Mouse (Mus musculus) CD4-positive, CD25-positive, alpha-beta regulatory T cell, adult 4 months (primary cell): ENCODE data around the gene Hoxa7. TPM values are rescaled to one million over a fixed set of nuclear protein-coding genes. Genes with fewer than 3 reads are reported as not detected.
A peak's percentile ranks its signal among the peaks of the same experiment; 100 is the strongest.

ENCODE experiments used
- ATAC-seq: one replicate; pipeline ENCODE4 v1.8.0; 2017
- polyA plus RNA-seq, 2 experiments: library from polyadenylated mRNA; unstranded; fragments of 100-300 nt; shearing (Covaris generic); gene quantifications; one replicate each; pipeline ENCODE4 v1.2.1; 2017

Gene Hoxa7
- polyA plus RNA-seq, 2 experiments from 2014 or later: not detected

GRCm38 (mm10) chr6:52252775-52253376 lies 31.2 kb upstream of the Hoxa7 start:
- ATAC-seq: peak; percentile 17

DNA sequence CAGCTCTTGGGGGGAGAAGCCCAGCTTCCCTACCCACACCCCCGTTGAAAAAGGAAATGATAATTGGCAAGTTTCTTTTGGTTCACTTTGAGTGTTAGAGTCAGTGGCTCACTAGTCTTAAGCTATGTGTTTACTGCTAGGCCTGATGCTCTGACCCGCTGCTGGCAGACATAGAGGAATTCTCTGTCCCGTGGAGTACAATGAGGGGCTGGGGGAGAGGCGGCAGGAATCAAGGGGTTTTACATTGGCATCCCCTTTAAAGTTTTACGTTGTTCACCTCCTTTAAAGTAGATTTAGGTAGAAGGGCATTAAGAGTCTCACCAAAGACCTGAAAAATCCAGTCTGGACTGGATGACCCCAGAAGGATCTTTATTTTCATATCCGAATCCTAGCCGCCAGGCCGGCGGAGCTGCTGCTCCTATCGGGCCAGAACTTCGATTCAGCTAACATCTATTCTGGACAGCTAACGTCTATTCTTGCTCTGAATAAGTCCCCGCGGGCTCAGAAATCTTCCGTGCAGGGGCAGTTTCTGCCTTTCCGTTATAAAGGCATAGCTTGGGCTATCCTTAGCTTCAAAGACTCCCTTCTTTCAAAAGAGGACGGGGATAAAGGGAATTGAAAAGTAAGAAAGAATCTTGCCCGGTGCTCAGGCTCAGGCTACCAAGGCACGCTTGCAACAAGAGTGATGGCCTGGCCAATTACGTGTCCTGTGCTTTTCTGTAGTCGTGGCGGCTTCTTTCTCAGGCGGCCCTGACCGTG lies 30.5 kb upstream of the Hoxa7 start:
- ATAC-seq: no peak

- no peak for ATAC-seq
Measured at GRCm38 (mm10) chr6:52251177-52251879, 29.7 kb upstream of the Hoxa7 start.

DNA sequence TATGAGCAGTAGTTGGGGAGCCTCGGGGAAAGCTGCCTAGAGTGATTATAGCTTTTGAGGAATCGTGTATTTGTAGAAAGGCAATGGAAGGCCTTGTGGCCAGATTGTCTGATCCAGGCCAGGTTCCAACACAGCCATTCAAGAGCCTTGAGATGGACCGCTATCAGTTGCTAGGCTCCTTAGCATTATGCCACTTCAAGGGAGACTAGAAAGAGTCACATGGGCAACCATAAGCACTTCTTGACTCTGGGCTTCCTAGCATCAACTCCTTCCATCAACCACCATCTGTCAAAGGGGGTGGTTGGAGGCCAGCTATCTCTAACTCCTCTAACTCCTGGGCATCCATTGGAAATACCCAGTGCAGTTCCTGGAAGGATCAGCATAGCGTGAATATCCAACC lies 28.2 kb upstream of the Hoxa7 start:
- ATAC-seq: no peak

GRCm38 (mm10) chr6:52249415-52249738 lies 27.7 kb upstream of the Hoxa7 start:
- no peak for ATAC-seq

GRCm38 (mm10) chr6:52248638-52249414 lies 27.2 kb upstream of the Hoxa7 start:
- ATAC-seq: no peak

DNA sequence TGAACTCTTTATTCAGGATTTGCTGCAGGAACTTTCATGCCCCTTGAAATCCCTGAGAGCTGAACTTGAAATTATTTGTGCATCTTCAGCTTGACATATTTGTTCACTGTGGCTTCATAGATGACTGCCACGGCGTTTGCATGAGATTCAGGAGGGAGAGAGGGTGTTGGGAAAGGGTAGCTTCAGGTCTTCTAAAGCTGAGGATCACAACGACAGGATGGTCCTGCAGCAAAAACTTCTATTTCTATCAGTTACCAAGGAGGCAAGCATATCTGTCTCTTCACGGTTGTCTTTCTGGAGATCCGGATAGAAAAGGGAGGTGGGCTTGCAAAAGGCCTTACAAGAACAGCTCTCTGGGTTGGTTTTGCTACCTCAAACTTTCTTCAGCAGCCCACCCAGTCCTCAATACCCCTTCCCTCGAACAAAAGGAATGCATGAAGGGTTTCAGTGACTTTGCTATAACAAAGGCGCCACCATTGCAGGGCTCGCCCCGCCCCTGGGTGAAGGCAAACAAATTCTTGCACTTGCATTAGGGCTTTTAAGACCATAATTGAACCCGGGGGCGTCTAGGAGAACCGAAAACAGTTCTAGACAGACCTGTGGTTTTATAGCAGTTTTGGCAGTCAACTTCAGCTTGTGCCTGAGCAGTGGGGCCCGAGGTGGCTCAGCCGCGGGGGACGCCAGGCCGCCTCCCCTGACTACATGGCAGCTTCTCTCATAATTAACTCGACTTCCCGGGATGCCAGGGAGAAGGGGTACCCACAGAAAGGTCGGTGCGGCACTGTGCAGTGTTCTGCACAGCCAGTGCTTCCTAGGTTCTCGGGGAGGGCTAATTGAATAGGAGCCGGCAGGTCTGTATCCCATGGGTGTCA lies 26.3 kb upstream of the Hoxa7 start:
- ATAC-seq: no peak

- no peak for ATAC-seq
Measured at GRCm38 (mm10) chr6:52246916-52247315, 25.3 kb upstream of the Hoxa7 start.

DNA sequence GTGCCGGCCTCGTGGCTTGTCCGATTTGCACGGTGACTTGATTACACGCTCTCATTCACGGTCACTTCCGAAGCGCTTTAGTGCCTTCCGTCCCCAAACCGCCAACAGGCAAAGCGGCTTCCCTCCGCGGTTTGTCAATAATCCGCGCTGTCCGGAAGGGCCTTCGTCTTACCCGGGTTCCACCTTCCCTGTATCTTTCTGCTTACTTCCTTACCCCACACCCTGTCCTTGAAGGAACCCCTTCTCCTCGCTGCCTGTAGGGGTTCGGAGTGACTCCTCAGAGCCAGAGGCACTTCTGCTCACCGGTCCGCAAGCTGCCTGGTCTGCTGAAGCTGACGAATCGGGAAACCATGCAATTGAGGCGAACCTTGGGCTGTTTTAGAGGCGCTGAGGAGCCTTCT lies 24.7 kb upstream of the Hoxa7 start:
- peak; percentile 48 for ATAC-seq

GRCm38 (mm10) chr6:52245757-52246142 lies 24.1 kb upstream of the Hoxa7 start, which contains the start of gene Hoxa11:
Hoxa11 (minus strand) TSS chr6:52245810.
- peak; percentile 41 for ATAC-seq

GRCm38 (mm10) chr6:52245040-52245756 lies 23.5 kb upstream of the Hoxa7 start:
- no peak for ATAC-seq

- ATAC-seq: no peak
Measured at GRCm38 (mm10) chr6:52244471-52245039, 22.9 kb upstream of the Hoxa7 start.

GRCm38 (mm10) chr6:52243681-52244121 lies 22.0 kb upstream of the Hoxa7 start:
- ATAC-seq: no peak

- no peak for ATAC-seq
Measured at GRCm38 (mm10) chr6:52242801-52243332, 21.2 kb upstream of the Hoxa7 start.

DNA sequence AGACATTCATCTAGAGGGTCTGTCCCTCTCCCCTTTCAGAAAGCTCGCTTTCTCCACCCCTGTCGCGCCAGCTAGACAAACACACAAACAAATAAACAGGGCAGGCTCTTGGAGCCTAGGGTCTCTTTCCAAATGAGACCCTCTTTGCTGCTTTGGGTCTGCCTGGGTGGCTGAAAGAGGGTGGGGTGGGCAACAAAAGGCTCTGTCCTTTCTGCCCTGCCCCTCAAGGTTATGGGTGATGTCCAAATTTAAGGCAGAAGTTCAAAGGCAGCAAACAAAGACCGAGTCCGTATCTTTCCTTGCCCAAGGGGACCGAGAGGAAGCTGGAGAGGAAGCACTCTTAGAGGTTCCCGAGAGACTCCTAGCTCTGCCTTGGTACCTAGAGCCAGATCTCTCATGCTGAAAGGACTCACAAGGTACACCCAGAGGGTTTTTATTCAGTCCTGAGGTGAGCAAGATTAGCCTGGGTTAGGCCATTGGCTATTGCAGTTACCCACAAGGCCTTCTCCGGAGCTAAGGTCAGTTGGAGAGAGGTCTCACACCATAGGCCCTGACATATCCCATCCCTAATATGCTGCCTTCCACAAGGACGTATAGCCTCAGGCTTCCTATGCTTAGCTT lies 19.5 kb upstream of the Hoxa7 start:
- ATAC-seq: no peak

GRCm38 (mm10) chr6:52240389-52241000 lies 18.8 kb upstream of the Hoxa7 start, which contains the start of gene Hoxa10:
Hoxa10 (minus strand) TSS chr6:52240854.
- peak; percentile 78 for ATAC-seq

- no peak for ATAC-seq
Measured at GRCm38 (mm10) chr6:52239625-52240388, 18.2 kb upstream of the Hoxa7 start.

DNA sequence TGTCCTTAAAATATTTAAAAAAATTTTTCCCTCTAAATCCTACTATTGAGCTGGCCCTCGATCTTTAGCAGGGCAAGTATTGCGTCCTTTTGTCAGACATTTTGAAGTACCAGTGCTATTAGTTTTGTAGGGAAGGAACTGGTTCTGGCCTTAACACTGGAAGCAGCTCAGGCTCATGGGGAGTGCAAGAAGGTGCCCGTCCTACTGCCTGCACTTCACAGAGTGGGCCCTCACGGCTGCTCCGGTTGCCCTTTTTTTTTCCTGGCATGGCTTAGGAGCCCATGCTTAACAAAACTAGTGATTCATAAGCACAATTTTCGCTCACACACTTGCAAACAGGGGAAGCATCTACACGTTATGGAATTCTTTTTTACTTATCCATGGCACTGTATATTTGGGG lies 17.3 kb upstream of the Hoxa7 start:
- ATAC-seq: no peak

- no peak for ATAC-seq
Measured at GRCm38 (mm10) chr6:52238155-52238545, 16.5 kb upstream of the Hoxa7 start.
